Mouse (Mus musculus): Measurements from ENCODE around the gene Klf7. TPM values are rescaled to one million over a fixed set of nuclear protein-coding genes. Genes with fewer than 3 reads are reported as not detected.
"Not testable (repeated sequence)": the region's sequence is repeated elsewhere in the genome, so short reads cannot be mapped to it uniquely, and the experiment has no call there.

The Klf7 gene
- polyA plus RNA-seq, 1 experiment from 2014 or later = 30.4 TPM

DNA sequence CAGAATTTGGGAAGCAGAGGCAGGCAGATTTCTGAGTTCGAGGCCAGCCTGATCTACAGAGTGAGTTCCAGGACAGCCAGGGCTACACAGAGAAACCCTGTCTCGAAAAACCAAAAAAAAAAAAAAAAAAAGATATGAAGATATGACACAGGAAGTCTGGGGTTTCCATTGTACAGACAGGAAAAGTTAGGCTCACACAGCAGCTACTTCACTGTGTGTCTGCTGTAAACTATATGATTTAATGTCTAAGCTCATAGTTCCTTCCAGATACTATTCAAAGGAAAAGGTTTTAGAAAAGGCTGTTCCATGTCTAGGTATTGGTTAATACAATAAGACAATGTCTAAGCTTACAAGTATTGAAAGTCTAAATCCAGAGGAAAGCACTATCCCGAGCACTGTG is 13.4 kb downstream of the Klf7 start:
- H3K4me1 ChIP-seq (ENCODE audit: control insufficient read depth, insufficient read depth, low read length); H3K27ac ChIP-seq (ENCODE audit: low read depth, low read length); H3K4me2 ChIP-seq; H3K27me3 ChIP-seq (ENCODE audit: control insufficient read depth, insufficient read depth, low read length); H3K36me3 ChIP-seq (ENCODE audit: control insufficient read depth, insufficient read depth, low read length); ATAC-seq (ENCODE audit: low FRiP score); H3K9me3 ChIP-seq (ENCODE audit: control insufficient read depth, low read length); H3K4me3 ChIP-seq (ENCODE audit: low read depth, low read length); H3K9ac ChIP-seq (ENCODE audit: low read length); DNase-seq (ENCODE audit: low spot score, missing footprints): not testable (repeated sequence)
- 78% methylated on average over 3 of the region's 3 CpGs for WGBS

DNA sequence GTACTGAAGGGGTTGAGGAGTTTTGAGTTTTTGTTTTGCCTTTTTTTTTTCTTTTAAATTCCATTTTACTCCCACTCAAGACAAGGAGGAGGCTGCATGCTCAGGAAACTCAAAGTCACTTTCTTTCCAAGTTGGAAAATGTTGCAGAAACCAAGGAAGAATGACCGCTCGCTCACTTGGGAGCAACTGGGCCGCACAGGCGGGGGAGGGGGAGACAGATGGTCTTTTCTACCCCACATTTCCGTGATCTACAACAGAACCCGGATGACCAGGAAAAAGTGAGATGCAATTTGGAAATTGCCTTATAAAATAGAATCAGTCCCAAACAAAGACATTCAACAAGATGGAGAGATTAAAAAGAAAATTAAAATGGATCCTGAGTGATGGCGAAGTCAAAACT is 14.6 kb downstream of the Klf7 start:
- no peak overlapping the region for H3K27ac ChIP-seq (ENCODE audit: low read depth, low read length)
- no peaks in the 10 kb centered on the region for H3K36me3 ChIP-seq (ENCODE audit: control insufficient read depth, insufficient read depth, low read length)
- H3K4me1 ChIP-seq (ENCODE audit: control insufficient read depth, insufficient read depth, low read length) = peaks cover 7% of the 10 kb centered on the region; the same call in 1 of the 2 replicates
- 71% methylated on average over 7 of the region's 7 CpGs for WGBS
- DNase-seq (ENCODE audit: low spot score, missing footprints) (no peak), ATAC-seq (ENCODE audit: low FRiP score) (no peak)
- H3K4me2 ChIP-seq = no peak overlapping the region
- H3K9me3 ChIP-seq (ENCODE audit: control insufficient read depth, low read length) = no peaks in the 10 kb centered on the region
- H3K9ac ChIP-seq (ENCODE audit: low read length) = no peak overlapping the region
- H3K27me3 ChIP-seq (ENCODE audit: control insufficient read depth, insufficient read depth, low read length) = no peaks in the 10 kb centered on the region
- H3K4me3 ChIP-seq (ENCODE audit: low read depth, low read length) = no peak overlapping the region

DNA sequence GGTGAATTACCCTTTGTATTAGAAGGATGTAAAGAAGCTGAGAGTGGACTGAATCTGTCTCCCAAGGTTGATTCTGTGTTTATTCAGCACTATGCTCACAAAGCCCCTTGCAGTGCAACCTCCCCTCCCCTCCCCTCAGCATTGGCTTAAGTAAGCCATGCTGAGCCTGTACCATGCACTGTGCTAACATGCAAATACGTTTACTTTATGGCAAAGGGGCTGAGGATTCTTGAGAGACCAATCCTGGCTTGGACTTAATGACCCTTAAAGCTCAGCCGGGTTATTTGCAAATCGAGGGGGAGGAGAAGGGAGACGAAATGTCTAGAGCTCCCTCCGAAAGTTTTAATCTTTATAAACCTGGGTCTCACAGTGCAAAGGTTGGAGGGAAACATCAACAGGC is 16.0 kb downstream of the Klf7 start:
- peak; percentile 88 for DNase-seq (ENCODE audit: low spot score, missing footprints)
- Histone ChIP-seq H3K27me3 (ENCODE audit: control insufficient read depth, insufficient read depth, low read length) (no peaks in the 10 kb centered on the region), H3K4me1 (ENCODE audit: control insufficient read depth, insufficient read depth, low read length) (peaks cover 7% of the 10 kb centered on the region; the same call in 1 of the 2 replicates), H3K27ac (ENCODE audit: low read depth, low read length) (no peak overlapping the region), H3K4me3 (ENCODE audit: low read depth, low read length) (no peak overlapping the region), H3K9ac (ENCODE audit: low read length) (peak overlapping the region; percentile 27; the same call in 1 of the 2 replicates), H3K9me3 (ENCODE audit: control insufficient read depth, low read length) (no peaks in the 10 kb centered on the region), H3K36me3 (ENCODE audit: control insufficient read depth, insufficient read depth, low read length) (no peaks in the 10 kb centered on the region), H3K4me2 (0 out of 2 replicates have a peak overlapping the region, but pooled peaks have one; percentile 8)
- peak; percentile 80; the same call in 1 of the 2 replicates for ATAC-seq (ENCODE audit: low FRiP score)
- WGBS = 21% methylated on average over 5 of the region's 5 CpGs

DNA sequence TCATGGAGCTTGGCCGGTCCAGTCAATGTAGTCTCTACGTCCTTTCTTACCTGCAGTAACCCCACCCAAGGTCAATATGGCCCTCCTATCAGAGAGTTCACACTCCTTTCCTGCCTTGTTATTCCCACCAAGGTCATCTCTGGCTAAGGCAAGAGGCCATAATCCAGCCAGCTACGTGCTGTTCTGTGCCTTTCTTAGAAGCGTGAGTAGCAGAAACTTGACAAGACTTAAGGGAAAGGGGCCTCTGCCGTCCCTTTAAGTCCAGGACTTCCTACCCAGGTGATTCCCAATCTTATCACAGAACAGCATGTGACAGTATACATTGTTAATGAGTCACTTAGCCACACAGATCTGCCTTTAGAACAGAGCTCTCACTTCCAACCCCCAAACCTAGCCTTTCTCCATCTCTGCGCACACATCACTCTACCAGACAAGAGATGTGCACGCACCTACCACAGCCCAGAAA is 16.9 kb downstream of the Klf7 start:
- WGBS = 90% methylated on average over 7 of the region's 7 CpGs
- H3K27ac ChIP-seq (ENCODE audit: low read depth, low read length) = no peak overlapping the region
- H3K9me3 ChIP-seq (ENCODE audit: control insufficient read depth, low read length) = no peaks in the 10 kb centered on the region
- H3K4me1 ChIP-seq (ENCODE audit: control insufficient read depth, insufficient read depth, low read length) = peaks cover 7% of the 10 kb centered on the region; the same call in 1 of the 2 replicates
- no peaks in the 10 kb centered on the region for H3K36me3 ChIP-seq (ENCODE audit: control insufficient read depth, insufficient read depth, low read length)
- H3K27me3 ChIP-seq (ENCODE audit: control insufficient read depth, insufficient read depth, low read length) = no peaks in the 10 kb centered on the region
- H3K4me2 ChIP-seq = no peak overlapping the region
- no peak overlapping the region for H3K4me3 ChIP-seq (ENCODE audit: low read depth, low read length)
- ATAC-seq (ENCODE audit: low FRiP score) (no peak), DNase-seq (ENCODE audit: low spot score, missing footprints) (no peak)
- H3K9ac ChIP-seq (ENCODE audit: low read length) = no peak overlapping the region

DNA sequence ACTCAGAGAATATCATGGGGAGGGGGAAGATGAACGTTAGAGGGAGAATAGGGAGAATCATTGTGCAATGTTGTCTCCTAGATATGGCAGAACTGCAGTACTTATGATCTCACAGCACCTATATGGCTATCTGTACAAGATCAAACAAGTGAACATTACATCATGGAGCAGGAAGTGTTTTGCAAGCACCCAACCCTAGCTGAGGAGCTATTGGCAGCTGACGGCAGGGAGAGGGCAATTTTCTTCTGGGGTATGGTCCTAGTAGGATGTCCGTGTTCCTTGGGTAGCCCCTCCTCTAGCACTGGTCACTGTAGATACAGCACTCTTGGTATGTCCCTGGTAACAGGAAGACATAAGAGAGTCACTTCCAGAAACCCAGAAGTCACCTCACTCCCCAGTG is 17.4 kb downstream of the Klf7 start:
- Histone ChIP-seq H3K9me3 (ENCODE audit: control insufficient read depth, low read length) (no peaks in the 10 kb centered on the region), H3K27ac (ENCODE audit: low read depth, low read length) (no peak overlapping the region), H3K9ac (ENCODE audit: low read length) (no peak overlapping the region), H3K27me3 (ENCODE audit: control insufficient read depth, insufficient read depth, low read length) (no peaks in the 10 kb centered on the region), H3K4me3 (ENCODE audit: low read depth, low read length) (no peak overlapping the region), H3K4me2 (no peak overlapping the region), H3K4me1 (ENCODE audit: control insufficient read depth, insufficient read depth, low read length) (peaks cover 7% of the 10 kb centered on the region; the same call in 1 of the 2 replicates), H3K36me3 (ENCODE audit: control insufficient read depth, insufficient read depth, low read length) (no peaks in the 10 kb centered on the region)
- ATAC-seq (ENCODE audit: low FRiP score) = no peak
- WGBS = 85% methylated on average over 3 of the region's 3 CpGs
- DNase-seq (ENCODE audit: low spot score, missing footprints) = no peak

DNA sequence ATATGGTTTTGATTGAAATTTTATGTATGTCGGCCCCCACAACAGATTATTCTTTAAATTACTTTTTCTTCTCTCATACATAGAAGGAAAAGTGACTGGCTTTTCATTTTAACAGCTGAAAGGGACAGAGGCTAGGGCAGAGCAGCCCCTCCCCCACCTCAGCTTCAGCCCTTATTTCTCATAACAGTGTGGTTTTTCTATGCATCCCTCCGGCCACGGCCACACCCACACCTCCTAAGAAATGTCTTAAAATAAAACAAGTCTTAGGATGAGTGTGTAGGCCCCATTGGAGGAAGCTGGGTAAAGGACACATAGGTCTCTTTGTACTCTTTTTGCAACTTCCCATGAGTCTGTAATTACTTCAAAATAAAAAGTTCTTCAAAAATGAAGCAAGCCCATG is 20.8 kb downstream of the Klf7 start:
- DNase-seq (ENCODE audit: low spot score, missing footprints) (no peak), ATAC-seq (ENCODE audit: low FRiP score) (no peak)
- no peak overlapping the region for H3K4me3 ChIP-seq (ENCODE audit: low read depth, low read length)
- WGBS = 80% methylated on average over 3 of the region's 3 CpGs
- no peaks in the 10 kb centered on the region for H3K36me3 ChIP-seq (ENCODE audit: control insufficient read depth, insufficient read depth, low read length)
- H3K27ac ChIP-seq (ENCODE audit: low read depth, low read length) = no peak overlapping the region
- H3K9me3 ChIP-seq (ENCODE audit: control insufficient read depth, low read length) = no peaks in the 10 kb centered on the region
- peaks cover 14% of the 10 kb centered on the region for H3K4me1 ChIP-seq (ENCODE audit: control insufficient read depth, insufficient read depth, low read length)
- no peak overlapping the region for H3K4me2 ChIP-seq
- no peak overlapping the region for H3K9ac ChIP-seq (ENCODE audit: low read length)
- H3K27me3 ChIP-seq (ENCODE audit: control insufficient read depth, insufficient read depth, low read length) = no peaks in the 10 kb centered on the region

DNA sequence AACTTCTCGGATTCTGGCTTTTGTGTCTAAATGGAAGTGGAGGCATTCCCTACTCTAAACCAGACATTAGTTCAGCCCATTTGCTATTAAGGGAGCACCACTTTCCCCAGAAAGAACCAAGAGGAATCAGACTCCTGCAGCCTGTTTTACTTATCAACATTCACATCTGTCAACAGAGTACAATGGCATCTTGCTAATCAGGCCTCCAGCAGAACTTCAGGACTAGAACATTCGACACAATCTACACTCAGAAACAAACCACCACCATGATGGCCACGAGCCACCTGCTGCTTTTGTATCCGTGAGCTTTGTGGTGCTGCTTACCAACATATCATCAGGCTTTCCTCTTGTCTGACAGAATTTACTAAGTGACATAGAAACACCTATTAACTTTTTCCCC is 23.3 kb downstream of the Klf7 start:
- DNase-seq (ENCODE audit: low spot score, missing footprints) = no peak
- H3K4me1 ChIP-seq (ENCODE audit: control insufficient read depth, insufficient read depth, low read length) = peaks cover 9% of the 10 kb centered on the region; the same call in 1 of the 2 replicates
- no peak overlapping the region for H3K4me2 ChIP-seq
- H3K27ac ChIP-seq (ENCODE audit: low read depth, low read length) = no peak overlapping the region
- H3K9me3 ChIP-seq (ENCODE audit: control insufficient read depth, low read length) = no peaks in the 10 kb centered on the region
- H3K4me3 ChIP-seq (ENCODE audit: low read depth, low read length) = no peak overlapping the region
- H3K27me3 ChIP-seq (ENCODE audit: control insufficient read depth, insufficient read depth, low read length) = no peaks in the 10 kb centered on the region
- no peak for ATAC-seq (ENCODE audit: low FRiP score)
- no peak overlapping the region for H3K9ac ChIP-seq (ENCODE audit: low read length)
- H3K36me3 ChIP-seq (ENCODE audit: control insufficient read depth, insufficient read depth, low read length) = no peaks in the 10 kb centered on the region
- 70% methylated on average over 4 of the region's 4 CpGs for WGBS

DNA sequence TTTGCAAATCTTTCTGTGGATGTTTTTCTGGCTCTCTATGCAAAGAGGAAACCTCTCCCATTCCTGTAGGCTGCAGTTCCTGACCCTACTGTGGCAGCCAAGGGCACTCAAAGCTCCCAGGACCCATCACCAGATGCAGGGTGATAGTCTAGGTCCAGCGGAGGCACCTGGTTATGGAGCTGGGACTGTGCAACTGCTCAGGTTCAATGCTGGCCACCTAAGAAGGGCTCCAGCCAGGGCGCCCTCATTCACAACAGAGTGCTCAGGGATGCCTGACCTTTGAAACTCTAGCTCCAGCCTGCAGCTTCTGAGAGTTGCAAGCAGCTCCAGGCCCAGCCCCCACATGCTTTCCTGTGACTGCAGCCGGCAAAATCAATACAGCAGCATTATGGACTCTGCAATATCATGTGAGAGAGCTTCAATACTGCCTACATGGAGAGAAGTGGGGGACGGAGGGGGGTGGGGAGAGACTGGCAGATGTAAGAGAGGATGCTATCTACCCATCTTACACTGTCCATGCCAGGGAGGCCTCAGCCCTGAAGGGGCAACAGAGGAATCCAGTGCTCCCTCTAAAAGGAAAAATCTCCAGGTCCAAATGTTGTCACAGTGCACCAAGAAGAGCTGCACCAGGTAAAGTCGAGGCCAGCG is 24.3 kb downstream of the Klf7 start:
- ATAC-seq (ENCODE audit: low FRiP score) (peak; percentile 48; the same call in 1 of the 2 replicates), DNase-seq (ENCODE audit: low spot score, missing footprints) (no peak)
- H3K9ac ChIP-seq (ENCODE audit: low read length) = no peak overlapping the region
- H3K9me3 ChIP-seq (ENCODE audit: control insufficient read depth, low read length) = no peaks in the 10 kb centered on the region
- no peaks in the 10 kb centered on the region for H3K36me3 ChIP-seq (ENCODE audit: control insufficient read depth, insufficient read depth, low read length)
- H3K27ac ChIP-seq (ENCODE audit: low read depth, low read length) = no peak overlapping the region
- H3K4me2 ChIP-seq = no peak overlapping the region
- peaks cover 9% of the 10 kb centered on the region; the same call in 1 of the 2 replicates for H3K4me1 ChIP-seq (ENCODE audit: control insufficient read depth, insufficient read depth, low read length)
- H3K4me3 ChIP-seq (ENCODE audit: low read depth, low read length) = no peak overlapping the region
- H3K27me3 ChIP-seq (ENCODE audit: control insufficient read depth, insufficient read depth, low read length) = no peaks in the 10 kb centered on the region
- WGBS = 70% methylated on average over 6 of the region's 6 CpGs

DNA sequence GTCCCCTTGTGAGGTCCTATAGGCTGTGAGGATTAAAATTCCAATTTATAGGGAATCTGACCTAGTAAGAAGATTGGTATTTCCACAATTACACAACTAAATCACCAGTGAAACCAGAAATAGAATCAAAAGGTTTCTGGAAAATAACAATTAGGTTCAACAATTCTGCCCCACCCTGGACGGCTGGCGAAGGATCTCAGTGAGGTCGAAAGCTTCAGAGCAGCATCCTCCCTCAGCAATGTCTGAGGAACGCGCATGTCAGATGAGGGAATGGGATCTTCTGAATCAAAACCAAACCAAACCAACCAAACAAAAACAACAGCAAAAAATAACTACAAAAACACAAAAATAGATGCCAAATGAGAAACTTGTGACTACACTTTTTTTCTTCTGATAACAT is 29.1 kb downstream of the Klf7 start:
- no peak for ATAC-seq (ENCODE audit: low FRiP score)
- no peak for DNase-seq (ENCODE audit: low spot score, missing footprints)
- Histone ChIP-seq H3K36me3 (ENCODE audit: control insufficient read depth, insufficient read depth, low read length) (no peaks in the 10 kb centered on the region), H3K27ac (ENCODE audit: low read depth, low read length) (no peak overlapping the region), H3K9me3 (ENCODE audit: control insufficient read depth, low read length) (no peaks in the 10 kb centered on the region), H3K4me2 (no peak overlapping the region), H3K9ac (ENCODE audit: low read length) (no peak overlapping the region), H3K4me1 (ENCODE audit: control insufficient read depth, insufficient read depth, low read length) (peaks cover 15% of the 10 kb centered on the region), H3K4me3 (ENCODE audit: low read depth, low read length) (no peak overlapping the region), H3K27me3 (ENCODE audit: control insufficient read depth, insufficient read depth, low read length) (no peaks in the 10 kb centered on the region)
- WGBS = 91% methylated on average over 5 of the region's 5 CpGs

Data from midbrain, embryonic 11.5 days (tissue).